Comparison of ENCODE assay signal across 10 mouse cellular contexts in genomic region chr6:126161571-126162340, GRCm38 (mm10). TPM values are rescaled to one million over a fixed set of nuclear protein-coding genes. Genes with fewer than 3 reads are reported as not detected.
A peak's percentile ranks its signal among the peaks of the same experiment; 100 is the strongest.
DNase-seq lines count a peak whose midpoint lies in the region; ATAC-seq and TF ChIP-seq lines count a peak whose summit lies in the region.
"Had no signal": no experiment of that assay in that cellular context is flagged by ENCODE, and none has a peak within 500 bp of the region (broad histone marks: within the 10 kb centered on the region; RNA-seq: fewer than 3 reads in every experiment).

No protein-coding gene starts in this region.

- H3K27ac ChIP-seq in kidney, adult 2 months (ENCODE audit: insufficient read depth, low read depth, low read length), result peak overlapping the region; percentile 33; the same call in 1 of the 2 replicates
- peak overlapping the region; percentile 67; the same call in 1 of the 2 replicates for H3K27ac ChIP-seq in embryonic facial prominence, embryonic 12.5 days
- H3K27ac ChIP-seq in hindbrain, embryonic 11.5 days (ENCODE audit: low read depth, low read length), result no peak overlapping the region
- no peak overlapping the region for H3K27ac ChIP-seq in midbrain, embryonic 13.5 days

- peak overlapping the region; percentile 82 for H3K4me2 ChIP-seq in embryonic facial prominence, embryonic 12.5 days (replicated peaks)
- H3K4me2 ChIP-seq in hindbrain, embryonic 11.5 days (replicated peaks; ENCODE audit: low read depth, low read length), result peak overlapping the region; percentile 76; the same call in 1 of the 2 replicates
- H3K4me2 ChIP-seq in midbrain, embryonic 13.5 days (replicated peaks), result peak overlapping the region; percentile 69

- peaks cover 5% of the 10 kb centered on the region; the same call in 1 of the 2 replicates for H3K4me1 ChIP-seq in kidney, adult 2 months (ENCODE audit: control insufficient read depth, insufficient read depth, low read length)
- peaks cover 52% of the 10 kb centered on the region for H3K4me1 ChIP-seq in embryonic facial prominence, embryonic 12.5 days
- H3K4me1 ChIP-seq in hindbrain, embryonic 11.5 days (replicated peaks; ENCODE audit: control insufficient read depth, insufficient read depth, low read length), result peaks cover 7% of the 10 kb centered on the region
- H3K4me1 ChIP-seq in midbrain, embryonic 13.5 days (replicated peaks), result peaks cover 46% of the 10 kb centered on the region

- H3K9ac ChIP-seq in embryonic facial prominence, embryonic 12.5 days, result peak overlapping the region; percentile 71; the same call in 1 of the 2 replicates
- H3K9ac ChIP-seq in hindbrain, embryonic 11.5 days (ENCODE audit: low read depth, low read length), result no peak overlapping the region
- H3K9ac ChIP-seq in midbrain, embryonic 13.5 days (replicated peaks), result no peak overlapping the region; the same call in 1 of the 2 replicates

- no peak for TF ChIP-seq CTCF in kidney, adult 2 months (conservative IDR thresholded peaks at IDR 0.05; ENCODE audit: insufficient read depth, insufficient read length, low read depth, low read length)

- no peaks in the 10 kb centered on the region for H3K36me3 ChIP-seq in kidney, adult 2 months (ENCODE audit: control insufficient read depth, insufficient read depth, low read length)
- peaks cover 9% of the 10 kb centered on the region; the same call in 1 of the 2 replicates for H3K36me3 ChIP-seq in embryonic facial prominence, embryonic 12.5 days
- H3K36me3 ChIP-seq in hindbrain, embryonic 11.5 days (ENCODE audit: control insufficient read depth, insufficient read depth, low read length), result no peaks in the 10 kb centered on the region
- no peaks in the 10 kb centered on the region for H3K36me3 ChIP-seq in midbrain, embryonic 13.5 days

- H3K4me3 ChIP-seq in kidney, adult 2 months (ENCODE audit: insufficient read depth, low read depth, low read length), result peak overlapping the region; percentile 59
- H3K4me3 ChIP-seq in embryonic facial prominence, embryonic 12.5 days, result peak overlapping the region; percentile 56
- no peak overlapping the region for H3K4me3 ChIP-seq in hindbrain, embryonic 11.5 days (ENCODE audit: low read depth, low read length)
- no peak overlapping the region for H3K4me3 ChIP-seq in midbrain, embryonic 13.5 days (replicated peaks)
- H3K4me3 ChIP-seq: myocyte had no signal

- no peak for ATAC-seq in embryonic facial prominence, embryonic 12.5 days (ENCODE audit: insufficient number of reproducible peaks, insufficient read depth, low FRiP score, low TSS enrichment)
- ATAC-seq in hindbrain, embryonic 11.5 days (ENCODE audit: low FRiP score), result no peak
- ATAC-seq in midbrain, embryonic 13.5 days, result no peak
- ATAC-seq: inflammation-experienced regulatory T-cells, adult 6 months had no signal

- TF ChIP-seq POLR2A in kidney, adult 2 months (IDR thresholded peaks at IDR 0.05; ENCODE audit: low read depth, low read length), result no peak

- 35% methylated on average over 8 of the region's 8 CpGs for whole genome bisulfite sequencing in kidney, adult 2 months
- WGBS in embryonic facial prominence, embryonic 12.5 days, result 49% methylated on average over 8 of the region's 8 CpGs
- 53% methylated on average over 8 of the region's 8 CpGs for WGBS in hindbrain, embryonic 11.5 days
- WGBS in midbrain, embryonic 13.5 days, result 57% methylated on average over 8 of the region's 8 CpGs

- no peaks in the 10 kb centered on the region for H3K9me3 ChIP-seq in embryonic facial prominence, embryonic 12.5 days
- H3K9me3 ChIP-seq in hindbrain, embryonic 11.5 days (ENCODE audit: control insufficient read depth, low read length), result no peaks in the 10 kb centered on the region
- no peaks in the 10 kb centered on the region for H3K9me3 ChIP-seq in midbrain, embryonic 13.5 days

- DNase-seq in kidney, adult 2 months, result peak; percentile 33
- no peak for DNase-seq in kidney, adult 18-20 months
- peak; percentile 13 for DNase-seq in hindbrain, embryonic 11.5 days (ENCODE audit: low spot score)
- DNase-seq in T-cell, adult 2 months (ENCODE audit: low spot score), result no peak
- DNase-seq in layer of hippocampus, postnatal 14 days (ENCODE audit: low spot score in 2 of 2), result no peak
- DNase-seq in adrenal gland, adult 8-10 months, result no peak

- H3K27me3 ChIP-seq in kidney, adult 2 months (replicated peaks; ENCODE audit: control insufficient read depth, insufficient read depth, low read length), result no peaks in the 10 kb centered on the region
- H3K27me3 ChIP-seq in embryonic facial prominence, embryonic 12.5 days, result 0 out of 2 replicates have a peak, but pooled peaks cover 3% of the 10 kb centered on the region
- H3K27me3 ChIP-seq in hindbrain, embryonic 11.5 days (ENCODE audit: control insufficient read depth, insufficient read depth, low read length), result peaks cover 42% of the 10 kb centered on the region
- H3K27me3 ChIP-seq in midbrain, embryonic 13.5 days, result peaks cover 70% of the 10 kb centered on the region

RNA-seq across cellular contexts. Expression of gene Ntf3, which starts 5.0 kb away (rescaled TPM):
- polyA plus RNA-seq in kidney, adult 2 months (2012; rRNA removed), result 3.4 and 4.1 TPM in 2 replicates
- polyA plus RNA-seq in embryonic facial prominence, embryonic 12.5 days (2016; fragmentation: Nextera tagmentation; extraction: Ambion mirVana), result 30.2 and 32.3 TPM in 2 replicates
- 4.5 and 5.8 TPM in 2 replicates for polyA plus RNA-seq in hindbrain, embryonic 11.5 days (2014; fragmentation: Nextera tagmentation; extraction: Ambion mirVana)
- polyA plus RNA-seq in midbrain, embryonic 13.5 days (2015; fragmentation: Nextera tagmentation; extraction: Ambion mirVana), result 1.0 and 1.5 TPM in 2 replicates
- total RNA-seq in layer of hippocampus, postnatal 14 days (2021), result 10 to 100 TPM in 1 of 2 experiments, 1 to 10 TPM in 1; 8.7 to 11.3 TPM
- total RNA-seq in adrenal gland, adult 8-10 months (2022), result 1 to 10 TPM; 1.3 to 4.1 (median 2.6) TPM
- polyA plus RNA-seq: inflammation-experienced regulatory T-cells, adult 6 months; myocyte had no signal

Comparison
In these comparisons a context has a peak if more than half of its experiments do, and no peak if none do; other contexts are left out.
1. DNase-seq: peak in kidney, adult 2 months (single experiment) and hindbrain, embryonic 11.5 days (single experiment); none in kidney, adult 18-20 months (single experiment), T-cell, adult 2 months (single experiment), layer of hippocampus, postnatal 14 days (0 of 2) and adrenal gland, adult 8-10 months (single experiment).
2. H3K27ac ChIP-seq: peak in kidney, adult 2 months (single experiment) and embryonic facial prominence, embryonic 12.5 days (single experiment); none in hindbrain, embryonic 11.5 days (single experiment) and midbrain, embryonic 13.5 days (single experiment).
3. H3K4me3 ChIP-seq: peak in kidney, adult 2 months (single experiment) and embryonic facial prominence, embryonic 12.5 days (single experiment); none in hindbrain, embryonic 11.5 days (single experiment) and midbrain, embryonic 13.5 days (single experiment).
4. Peak in every context shown above with its lines, with median percentiles within 50 percentile points of each other: H3K4me2 ChIP-seq.